Mouse (Mus musculus) forebrain, embryonic 11.5 days (tissue): Measurements from ENCODE around the gene Wnt9b. TPM values are rescaled to one million over a fixed set of nuclear protein-coding genes. Genes with fewer than 3 reads are reported as not detected.

Source experiments
- ATAC-seq: fragments of 200-750 bp; cut with Nextera tagmentation; replicated peaks from 2 replicates; pipeline ENCODE4 v1.8.0; 2017; ENCODE audit warnings: moderate TSS enrichment; ENCODE audit not compliant: low FRiP score
- DNase-seq: peaks from one replicate; pipeline ENCODE4 v3.0.0-alpha.2; 2017; ENCODE audit warnings: low spot score
- H3K27ac ChIP-seq: fragments of 300-500 bp; sonication (generic); 2 replicates; pipeline ENCODE4 v1.5.1; 2014; ENCODE audit warnings: low read depth, low read length
- H3K27me3 ChIP-seq: fragments of 300-500 bp; sonication (generic); 2 replicates; pipeline ENCODE4 v1.6.1; 2014; ENCODE audit warnings: mild to moderate bottlenecking, low read length, mixed read lengths; ENCODE audit not compliant: control insufficient read depth, insufficient read depth
- H3K36me3 ChIP-seq: fragments of 300-500 bp; sonication (generic); 2 replicates; pipeline ENCODE4 v1.6.1; 2014; ENCODE audit warnings: mild to moderate bottlenecking, low read length, moderate library complexity, mixed read lengths; ENCODE audit not compliant: control insufficient read depth, insufficient read depth
- H3K4me1 ChIP-seq: fragments of 300-500 bp; sonication (generic); replicated peaks from 2 replicates; pipeline ENCODE4 v1.6.1; 2014; ENCODE audit warnings: low read length, mixed read lengths; ENCODE audit not compliant: control insufficient read depth, insufficient read depth
- H3K4me2 ChIP-seq: fragments of 300-500 bp; sonication (generic); 2 replicates; pipeline ENCODE4 v1.6.1; 2014; ENCODE audit warnings: low read depth, mild to moderate bottlenecking, low read length, moderate library complexity, mixed read lengths; ENCODE audit not compliant: severe bottlenecking
- H3K4me3 ChIP-seq: fragments of 300-500 bp; sonication (generic); 2 replicates; pipeline ENCODE4 v1.5.1; 2014; ENCODE audit warnings: low read depth, low read length
- H3K9ac ChIP-seq: fragments of 300-500 bp; sonication (generic); 2 replicates; pipeline ENCODE4 v1.6.1; 2014; ENCODE audit warnings: low read length
- H3K9me3 ChIP-seq: fragments of 300-500 bp; sonication (generic); 2 replicates; pipeline ENCODE4 v1.6.1; 2016; ENCODE audit warnings: low read length, mixed read lengths; ENCODE audit not compliant: control insufficient read depth
- WGBS: fragments of 180-500 bp; shearing (Covaris S2); extraction: QIAGEN DNeasy Blood & Tissue Kit; methylation state at CpG from one replicate; pipeline ENCODE4 v1.1.7; 2014; 5-methylcytosine and 5-hydroxymethylcytosine counted together
- polyA plus RNA-seq: library from polyadenylated mRNA; unstranded; fragments of >200 nt; fragmentation: Nextera tagmentation; extraction: Ambion mirVana; gene quantifications from 2 replicates; pipeline ENCODE4 v1.2.1, GENCODE M21; 2014

The Wnt9b gene
- 0.49 and 0.87 TPM in 2 replicates for polyA plus RNA-seq

DNA sequence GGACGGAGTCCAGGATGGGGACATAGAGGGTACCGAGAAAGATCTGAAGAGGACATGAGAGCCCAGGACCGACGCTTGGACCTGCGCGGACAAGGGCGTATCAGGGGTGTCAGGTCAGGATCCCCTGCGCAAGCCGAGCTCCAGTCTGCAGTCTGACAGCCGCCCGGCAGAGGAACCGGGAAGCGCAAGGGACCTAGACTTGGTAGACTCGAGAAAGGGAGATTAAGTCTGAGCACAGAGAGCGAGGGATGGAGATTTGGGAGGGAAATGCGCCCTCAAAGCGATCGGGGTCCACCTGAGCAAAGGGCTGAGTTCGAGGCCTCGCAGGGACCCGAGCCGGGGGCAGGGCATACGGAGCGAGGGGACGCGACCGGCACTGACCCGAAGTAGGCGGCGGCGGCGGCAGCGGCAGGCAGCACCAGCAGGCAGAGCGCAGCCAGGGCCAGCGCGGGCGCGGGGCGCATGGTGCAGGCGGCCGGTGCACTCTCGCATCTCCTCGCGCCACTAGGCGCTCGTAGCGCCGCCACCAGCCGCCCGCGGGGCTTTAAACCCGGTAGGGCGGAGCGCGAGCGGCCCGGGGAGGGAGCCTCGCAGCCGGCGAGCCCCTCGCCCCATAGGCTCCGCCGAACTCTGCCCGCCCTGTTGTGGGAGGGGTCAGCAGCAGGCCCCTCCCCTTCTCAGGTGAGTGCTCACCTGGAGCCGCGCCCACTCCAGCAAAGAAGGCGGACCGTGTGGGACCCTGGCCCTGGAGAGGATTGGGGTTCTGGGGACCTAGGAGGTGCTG lies at the start of gene Wnt9b:
Gene Wnt9b (minus strand): TSS at position 516 of the 784 bp plus-strand sequence.
- H3K4me2 ChIP-seq: peak within 1 kb of the TSS; percentile 71
- no peak within 1 kb of the TSS for H3K27ac ChIP-seq
- H3K9ac ChIP-seq: 0 out of 2 replicates have a peak within 1 kb of the TSS, but pooled peaks have one; percentile 33
- H3K36me3 ChIP-seq: no peaks in the 10 kb centered on the region
- WGBS: 1% methylated on average over 66 of the region's 68 CpGs
- 0 out of 2 replicates have a peak, but pooled peaks have one; percentile 49 for ATAC-seq
- H3K4me1 ChIP-seq: peaks cover 5% of the 10 kb centered on the region
- peak within 1 kb of the TSS; percentile 35 for H3K4me3 ChIP-seq
- peak; percentile 70 for DNase-seq
- H3K27me3 ChIP-seq: peaks cover 56% of the 10 kb centered on the region
- H3K9me3 ChIP-seq: no peaks in the 10 kb centered on the region; the same call in 1 of the 2 replicates

DNA sequence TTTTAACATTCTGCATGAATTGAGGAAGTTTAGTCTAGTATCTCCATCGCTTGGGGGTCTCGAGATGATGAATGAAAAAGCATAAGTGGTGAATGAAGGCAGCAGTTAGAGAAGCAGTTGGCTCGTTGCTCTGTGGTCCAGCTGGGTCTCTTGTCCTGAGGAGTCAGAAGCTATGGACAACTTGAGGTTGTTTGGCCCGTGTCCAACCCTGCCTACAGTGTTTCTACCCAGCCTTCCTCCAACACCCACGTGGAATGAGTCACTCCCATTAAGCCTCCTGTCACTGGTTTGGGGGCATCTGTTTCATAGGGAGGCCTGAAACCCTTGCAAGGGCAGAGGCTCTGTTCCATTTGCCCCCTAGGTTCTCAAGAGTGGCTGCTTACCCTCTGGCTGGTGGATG lies 40.3 kb upstream of the Wnt9b start:
- DNase-seq: no peak
- no peaks in the 10 kb centered on the region for H3K36me3 ChIP-seq
- peaks cover 6% of the 10 kb centered on the region for H3K27me3 ChIP-seq
- no peaks in the 10 kb centered on the region for H3K4me1 ChIP-seq
- H3K4me2 ChIP-seq: no peak overlapping the region
- WGBS: 79% methylated on average over 5 of the region's 5 CpGs
- H3K27ac ChIP-seq: no peak overlapping the region
- H3K4me3 ChIP-seq: no peak overlapping the region
- no peak for ATAC-seq
- H3K9me3 ChIP-seq: no peaks in the 10 kb centered on the region
- no peak overlapping the region for H3K9ac ChIP-seq

DNA sequence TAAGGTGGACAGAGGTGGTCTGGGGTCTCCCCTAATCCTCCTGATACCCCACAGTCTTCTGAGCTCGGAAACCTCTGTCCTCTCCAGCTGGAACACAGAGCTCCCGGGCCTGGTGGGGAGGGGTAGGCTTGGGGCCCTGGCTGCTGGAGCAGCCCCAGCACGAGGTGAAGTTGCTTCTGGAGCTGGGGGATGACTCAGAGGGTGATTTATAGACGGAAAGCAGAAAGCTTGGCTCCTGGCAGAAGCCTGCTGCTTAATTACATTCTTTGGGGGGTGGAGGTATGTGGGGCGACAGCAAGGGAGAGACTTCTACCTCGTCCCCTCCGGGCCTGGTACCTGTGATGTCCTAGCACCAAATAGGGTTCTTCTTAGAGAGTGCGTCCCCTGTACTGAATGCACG lies 30.5 kb upstream of the Wnt9b start:
- Histone ChIP-seq H3K27ac (no peak overlapping the region), H3K9me3 (no peaks in the 10 kb centered on the region), H3K27me3 (peaks cover 25% of the 10 kb centered on the region), H3K36me3 (no peaks in the 10 kb centered on the region), H3K4me1 (no peaks in the 10 kb centered on the region), H3K4me3 (no peak overlapping the region), H3K9ac (no peak overlapping the region), H3K4me2 (no peak overlapping the region)
- ATAC-seq (no peak), DNase-seq (no peak)
- WGBS: 72% methylated on average over 9 of the region's 9 CpGs

DNA sequence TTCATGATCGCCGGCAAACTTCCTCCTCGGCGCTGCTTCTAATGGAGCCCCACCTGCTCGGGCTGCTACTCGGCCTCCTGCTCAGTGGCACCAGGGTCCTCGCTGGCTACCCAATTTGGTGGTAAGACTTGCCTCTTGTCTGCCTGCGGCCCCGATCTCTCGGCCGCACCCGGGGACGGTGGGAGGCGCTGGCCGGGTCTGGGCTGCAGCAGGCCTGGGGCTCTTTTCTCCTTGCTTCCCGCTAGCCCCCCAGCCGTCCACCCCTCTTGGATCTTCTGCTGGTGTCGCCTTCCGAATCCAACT lies 24.6 kb upstream of the Wnt9b start:
- Histone ChIP-seq H3K4me1 (peaks cover 17% of the 10 kb centered on the region; the same call in 1 of the 2 replicates), H3K4me2 (peak overlapping the region; percentile 58), H3K27me3 (peaks cover 84% of the 10 kb centered on the region), H3K9me3 (no peaks in the 10 kb centered on the region), H3K27ac (no peak overlapping the region), H3K36me3 (no peaks in the 10 kb centered on the region), H3K4me3 (peak overlapping the region; percentile 33), H3K9ac (no peak overlapping the region; the same call in 1 of the 2 replicates)
- DNase-seq (peak; percentile 67), ATAC-seq (peak; percentile 42)
- 0% methylated on average over 19 of the region's 19 CpGs for WGBS

DNA sequence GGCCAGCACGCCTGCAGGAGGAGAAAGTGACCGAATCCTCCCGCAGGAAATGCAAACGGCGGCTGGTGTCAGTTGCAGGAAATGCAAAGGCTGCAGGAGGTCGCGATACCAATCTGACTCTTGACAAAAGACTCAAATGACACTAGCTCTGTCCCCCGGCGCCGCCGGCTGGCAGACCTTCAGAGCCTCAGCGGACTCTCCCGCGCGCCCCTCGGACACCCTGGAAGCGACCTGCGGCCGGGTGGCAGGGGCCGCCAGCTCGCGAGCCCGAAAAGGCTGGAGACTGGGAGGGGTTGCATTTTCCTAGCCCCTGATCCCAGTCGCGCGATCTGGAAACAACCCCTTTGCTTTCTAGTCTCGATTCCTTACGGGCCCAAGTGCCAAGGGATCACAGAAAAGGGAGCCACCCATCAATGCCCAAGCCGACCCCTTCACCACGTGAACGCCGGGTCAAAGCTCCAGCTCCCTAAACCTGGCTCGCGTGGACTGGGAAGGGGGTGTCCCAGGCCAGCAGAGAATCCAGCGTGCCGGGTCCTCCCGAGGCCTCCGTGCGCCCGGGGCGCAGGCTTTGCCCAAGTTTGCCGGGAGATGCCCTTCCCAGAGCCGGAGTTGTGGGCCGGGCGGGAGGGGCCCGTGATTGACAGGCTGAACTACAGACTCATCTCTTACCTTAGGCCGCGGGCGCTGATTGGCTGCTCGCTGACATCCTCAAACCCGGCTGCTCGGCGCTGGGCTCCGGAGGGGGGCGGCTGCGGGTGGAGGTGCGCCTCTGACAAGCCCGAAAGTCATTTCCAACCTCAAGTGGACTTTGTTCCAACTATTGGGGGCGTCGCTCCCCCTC lies 24.0 kb upstream of the Wnt9b start, which contains the start of gene Wnt3:
Gene Wnt3 (plus strand): TSS at position 764 of the 841 bp plus-strand sequence.
- Histone ChIP-seq H3K4me2 (peak within 1 kb of the TSS; percentile 58), H3K27me3 (peaks cover 90% of the 10 kb centered on the region), H3K27ac (no peak within 1 kb of the TSS), H3K9me3 (no peaks in the 10 kb centered on the region), H3K9ac (peak within 1 kb of the TSS; percentile 27), H3K4me1 (peaks cover 17% of the 10 kb centered on the region; the same call in 1 of the 2 replicates), H3K36me3 (no peaks in the 10 kb centered on the region), H3K4me3 (peak within 1 kb of the TSS; percentile 33)
- DNase-seq (peak; percentile 70), ATAC-seq (peak; percentile 78)
- under 1% methylated on average over 60 of the region's 60 CpGs for WGBS

DNA sequence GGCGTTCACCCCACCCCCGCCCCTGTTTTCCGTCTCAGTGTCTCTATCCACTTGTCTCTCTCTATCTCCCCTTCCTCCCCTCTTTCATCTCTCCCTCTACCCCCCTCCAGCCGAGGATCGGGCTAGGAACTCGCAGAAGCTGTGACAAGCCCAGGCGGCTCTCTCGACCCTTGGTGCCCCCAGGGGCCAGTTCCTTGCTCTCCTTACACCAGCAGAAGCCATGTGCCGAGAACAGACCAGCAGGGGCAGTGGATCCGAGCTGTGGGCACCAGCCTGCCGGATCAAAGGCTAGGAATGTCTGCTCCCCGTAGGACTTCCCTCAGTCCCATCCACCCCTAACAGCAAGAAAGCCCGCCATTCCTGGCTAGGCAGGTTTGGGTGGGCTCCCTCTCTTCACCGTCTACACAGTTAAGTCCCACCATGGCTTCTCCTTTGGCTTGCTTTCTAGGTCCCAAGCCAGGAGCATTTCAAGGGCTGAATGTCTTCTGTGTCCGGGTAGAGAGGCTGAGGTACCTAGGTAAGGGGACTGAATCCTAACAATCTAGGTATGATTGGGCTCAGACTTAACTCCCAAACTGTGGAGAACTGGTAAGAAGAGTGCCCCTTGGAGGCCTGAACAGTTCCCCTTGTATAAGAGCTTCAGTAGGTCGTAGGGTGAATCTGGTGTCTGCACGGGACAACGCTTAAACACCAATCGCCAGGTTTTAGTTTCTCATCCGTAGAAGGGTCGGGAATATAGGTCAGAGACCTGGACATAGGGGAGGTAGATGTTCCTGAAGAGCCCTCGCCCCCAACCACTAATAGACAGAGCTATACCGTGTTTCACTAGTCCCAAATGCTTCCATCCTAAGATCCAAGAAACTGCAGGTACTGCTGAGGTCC lies 23.1 kb upstream of the Wnt9b start:
- Histone ChIP-seq H3K4me1 (peaks cover 17% of the 10 kb centered on the region; the same call in 1 of the 2 replicates), H3K9me3 (no peaks in the 10 kb centered on the region), H3K4me2 (peak overlapping the region; percentile 58), H3K27ac (no peak overlapping the region), H3K9ac (0 out of 2 replicates have a peak overlapping the region, but pooled peaks have one; percentile 20), H3K36me3 (no peaks in the 10 kb centered on the region), H3K4me3 (peak overlapping the region; percentile 33), H3K27me3 (peaks cover 96% of the 10 kb centered on the region)
- 2% methylated on average over 23 of the region's 23 CpGs for WGBS
- no peak for ATAC-seq
- no peak for DNase-seq

DNA sequence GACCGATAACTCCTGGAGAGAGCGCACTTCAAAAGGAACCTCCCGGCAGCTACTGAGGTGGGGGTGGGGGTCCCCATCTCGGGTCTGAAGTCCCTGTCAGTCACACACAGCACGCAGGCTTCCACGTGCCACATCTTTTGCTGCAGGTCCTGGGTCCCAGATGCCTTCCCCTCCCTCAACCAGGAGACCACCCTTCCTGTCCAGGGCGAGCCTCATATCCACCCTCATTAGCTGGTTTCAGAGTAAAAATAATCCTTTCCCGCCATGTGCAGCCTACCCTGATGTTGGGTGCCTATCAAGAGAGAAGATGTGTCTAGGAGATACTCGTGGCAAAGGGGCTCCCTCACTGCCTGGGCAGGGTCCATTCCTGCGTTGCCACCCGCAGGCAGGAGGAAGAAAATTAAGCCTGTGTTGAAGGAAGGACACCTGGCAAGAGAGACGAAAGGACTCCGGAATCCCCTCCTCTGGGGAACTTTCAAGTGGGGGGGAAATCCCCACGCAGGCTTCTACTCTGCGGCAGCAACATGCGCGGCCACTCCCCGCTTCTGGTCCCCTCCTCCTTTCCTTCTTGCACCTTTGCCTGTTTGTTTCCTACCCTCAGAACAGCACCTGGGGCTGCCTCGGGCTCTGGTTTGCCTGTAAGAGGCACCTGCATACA lies 21.7 kb upstream of the Wnt9b start:
- Histone ChIP-seq H3K4me3 (no peak overlapping the region), H3K9me3 (no peaks in the 10 kb centered on the region), H3K4me2 (no peak overlapping the region), H3K9ac (no peak overlapping the region), H3K27me3 (peaks cover 99% of the 10 kb centered on the region), H3K4me1 (peaks cover 17% of the 10 kb centered on the region; the same call in 1 of the 2 replicates), H3K27ac (no peak overlapping the region), H3K36me3 (no peaks in the 10 kb centered on the region)
- ATAC-seq: no peak
- DNase-seq: no peak
- 2% methylated on average over 19 of the region's 19 CpGs for WGBS
